Mouse (Mus musculus) forebrain, embryonic 15.5 days (tissue): ENCODE measurements at regions not wholly inside any gene's neighbourhood (a gene's known extent, or its start where the extent isn't known, plus 50 kb on each side); places are given as distances from the start of the nearest gene placed in this dataset.

ENCODE experiments used
- ATAC-seq: fragments of 200-750 bp; cut with Nextera tagmentation; replicated peaks from 2 replicates; pipeline ENCODE4 v1.8.0; 2017; ENCODE audit warnings: mild to moderate bottlenecking, moderate TSS enrichment, moderate library complexity
- H3K27ac ChIP-seq: fragments of 300-500 bp; sonication (generic); replicated peaks from 2 replicates; pipeline ENCODE4 v1.5.1; 2015; ENCODE audit warnings: mild to moderate bottlenecking, inconsistent platforms
- H3K27me3 ChIP-seq: fragments of 300-500 bp; sonication (generic); 2 replicates; pipeline ENCODE4 v1.6.1; 2015; ENCODE audit warnings: inconsistent platforms
- H3K36me3 ChIP-seq: fragments of 300-500 bp; sonication (generic); 2 replicates; pipeline ENCODE4 v1.6.1; 2015; ENCODE audit warnings: mild to moderate bottlenecking, inconsistent platforms
- H3K4me1 ChIP-seq: fragments of 300-500 bp; sonication (generic); 2 replicates; pipeline ENCODE4 v1.6.1; 2015; ENCODE audit warnings: inconsistent platforms
- H3K4me2 ChIP-seq: fragments of 300-500 bp; sonication (generic); replicated peaks from 2 replicates; pipeline ENCODE4 v1.6.1; 2015; ENCODE audit warnings: mild to moderate bottlenecking, inconsistent platforms
- H3K4me3 ChIP-seq: fragments of 300-500 bp; sonication (generic); 2 replicates; pipeline ENCODE4 v1.5.1; 2015; ENCODE audit warnings: mild to moderate bottlenecking, inconsistent platforms
- H3K9ac ChIP-seq: fragments of 300-500 bp; sonication (generic); replicated peaks from 2 replicates; pipeline ENCODE4 v1.6.1; 2015; ENCODE audit warnings: mild to moderate bottlenecking, inconsistent platforms
- H3K9me3 ChIP-seq: fragments of 300-500 bp; sonication (generic); 2 replicates; pipeline ENCODE4 v1.6.1; 2016; ENCODE audit warnings: inconsistent platforms
- WGBS: fragments of 180-500 bp; shearing (Covaris S2); methylation state at CpG from one replicate; pipeline ENCODE4 v1.1.7; 2015; ENCODE audit warnings: mixed read lengths; 5-methylcytosine and 5-hydroxymethylcytosine counted together

DNA sequence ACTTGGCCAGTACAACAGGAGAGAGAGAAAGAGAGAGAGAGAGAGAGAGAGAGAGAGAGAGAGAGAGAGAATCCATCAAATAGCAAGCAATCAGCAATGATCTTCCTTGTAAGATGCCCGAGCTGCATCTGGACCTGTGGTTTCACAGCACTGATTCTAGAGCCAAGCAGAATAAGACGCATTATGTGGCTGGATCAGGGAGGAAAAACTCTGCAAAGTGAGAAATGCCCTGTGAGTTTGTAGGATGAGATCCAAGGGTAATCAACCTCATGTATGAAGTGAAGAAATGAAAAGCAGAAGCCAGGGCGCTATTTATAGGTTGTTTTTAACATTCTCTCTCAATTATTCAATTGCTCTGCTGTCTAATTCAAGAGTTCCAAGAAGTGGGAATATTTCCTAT is 339.3 kb upstream of the Maf start:
- no peak for ATAC-seq
- Histone ChIP-seq H3K9ac (no peak overlapping the region), H3K36me3 (no peaks in the 10 kb centered on the region), H3K27ac (no peak overlapping the region), H3K9me3 (no peaks in the 10 kb centered on the region), H3K4me3 (no peak overlapping the region), H3K4me1 (no peaks in the 10 kb centered on the region), H3K27me3 (no peaks in the 10 kb centered on the region), H3K4me2 (no peak overlapping the region)
- WGBS = 85% methylated on average over 3 of the region's 3 CpGs

DNA sequence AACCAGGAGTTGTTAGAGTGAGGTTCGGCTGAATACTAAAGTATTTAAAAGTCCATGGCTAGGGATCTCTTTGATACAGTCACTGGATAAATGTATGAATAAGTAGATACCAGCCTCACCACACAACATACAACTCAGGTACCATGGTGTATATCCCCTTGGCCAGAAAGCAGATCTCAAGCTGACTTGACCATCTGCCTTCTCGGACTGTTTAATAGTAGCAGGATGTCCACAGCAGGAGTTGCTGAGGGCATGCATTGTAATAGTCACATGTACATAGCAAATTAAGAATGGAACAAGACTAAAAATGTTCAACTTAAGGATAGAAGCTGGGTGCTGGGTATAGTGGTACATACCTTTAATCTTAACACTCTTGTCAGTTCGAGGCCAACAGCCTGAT is 337.9 kb upstream of the Maf start:
- Histone ChIP-seq H3K27ac (no peak overlapping the region), H3K4me1 (no peaks in the 10 kb centered on the region), H3K4me2 (no peak overlapping the region), H3K27me3 (no peaks in the 10 kb centered on the region), H3K9me3 (no peaks in the 10 kb centered on the region), H3K4me3 (no peak overlapping the region), H3K36me3 (no peaks in the 10 kb centered on the region), H3K9ac (no peak overlapping the region)
- 88% methylated on average over 3 of the region's 3 CpGs for WGBS
- ATAC-seq = no peak

GRCm38 (mm10) chr8:116043381-116043780 is 335.8 kb upstream of the Maf start:
- Histone ChIP-seq H3K9ac (no peak overlapping the region), H3K27ac (no peak overlapping the region), H3K4me3 (no peak overlapping the region), H3K27me3 (no peaks in the 10 kb centered on the region), H3K36me3 (no peaks in the 10 kb centered on the region), H3K9me3 (no peaks in the 10 kb centered on the region), H3K4me1 (no peaks in the 10 kb centered on the region), H3K4me2 (no peak overlapping the region)
- WGBS = 88% methylated on average over 4 of the region's 4 CpGs
- ATAC-seq = no peak

DNA sequence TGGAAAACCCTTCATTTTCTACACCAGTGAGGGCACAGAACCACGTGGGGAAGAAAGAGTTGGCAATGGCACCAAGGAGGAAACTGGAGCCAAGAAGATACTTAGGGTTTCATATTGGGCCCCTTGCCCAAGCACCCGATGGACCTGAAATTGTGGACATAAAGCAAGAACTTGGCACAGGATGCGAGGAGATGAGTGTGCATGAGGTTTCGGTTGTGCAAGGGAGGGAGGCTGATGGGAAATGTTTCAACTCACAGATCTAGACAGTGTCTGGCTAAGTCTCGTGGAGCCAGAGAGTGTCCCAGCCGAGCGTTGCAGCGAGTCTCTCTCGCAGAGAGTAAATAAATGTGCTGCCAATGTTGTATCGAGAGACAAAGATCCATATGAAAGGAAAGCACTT is 323.4 kb upstream of the Maf start:
- no peak for ATAC-seq
- H3K27me3 ChIP-seq = no peaks in the 10 kb centered on the region
- no peak overlapping the region for H3K4me2 ChIP-seq
- 81% methylated on average over 10 of the region's 10 CpGs for WGBS
- H3K4me3 ChIP-seq = no peak overlapping the region
- H3K9me3 ChIP-seq = no peaks in the 10 kb centered on the region
- no peak overlapping the region for H3K9ac ChIP-seq
- no peaks in the 10 kb centered on the region for H3K36me3 ChIP-seq
- no peak overlapping the region for H3K27ac ChIP-seq
- H3K4me1 ChIP-seq = no peaks in the 10 kb centered on the region

- Histone ChIP-seq H3K9me3 (no peaks in the 10 kb centered on the region), H3K27me3 (no peaks in the 10 kb centered on the region), H3K36me3 (no peaks in the 10 kb centered on the region), H3K4me1 (no peaks in the 10 kb centered on the region), H3K4me3 (no peak overlapping the region), H3K4me2 (no peak overlapping the region), H3K9ac (no peak overlapping the region), H3K27ac (no peak overlapping the region)
- 79% methylated on average over 2 of the region's 2 CpGs for WGBS
- ATAC-seq = no peak
These were observed 317.7 kb upstream of the Maf start for GRCm38 (mm10) chr8:116025321-116025720.

DNA sequence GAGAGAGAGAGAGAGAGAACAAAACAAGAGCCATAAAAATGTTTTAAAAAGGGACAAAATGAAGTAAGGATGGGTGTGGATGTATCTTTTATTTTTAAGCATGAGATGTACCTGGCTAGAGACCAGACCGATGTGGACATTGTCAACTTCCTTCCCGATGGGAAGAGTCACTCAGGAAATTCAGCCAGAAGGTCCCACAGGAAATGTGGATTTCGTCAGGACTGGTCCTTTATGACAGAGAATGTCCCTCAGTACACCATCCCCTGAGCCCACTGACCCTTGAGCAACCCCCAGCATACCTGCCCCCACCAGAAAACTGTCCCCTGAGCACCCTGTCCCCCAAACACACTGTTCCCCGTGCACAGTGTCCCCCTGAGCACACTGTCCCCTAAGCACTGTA is 317.2 kb upstream of the Maf start:
- 84% methylated on average over 4 of the region's 4 CpGs for WGBS
- H3K4me3 ChIP-seq = no peak overlapping the region
- H3K9me3 ChIP-seq = no peaks in the 10 kb centered on the region
- no peaks in the 10 kb centered on the region for H3K27me3 ChIP-seq
- H3K27ac ChIP-seq = no peak overlapping the region
- no peak overlapping the region for H3K9ac ChIP-seq
- no peak for ATAC-seq
- no peaks in the 10 kb centered on the region for H3K36me3 ChIP-seq
- H3K4me2 ChIP-seq = no peak overlapping the region
- H3K4me1 ChIP-seq = no peaks in the 10 kb centered on the region

- H3K4me2 ChIP-seq = no peak overlapping the region
- ATAC-seq = no peak
- no peaks in the 10 kb centered on the region for H3K27me3 ChIP-seq
These were observed 314.1 kb upstream of the Maf start for GRCm38 (mm10) chr8:116021691-116022090.

DNA sequence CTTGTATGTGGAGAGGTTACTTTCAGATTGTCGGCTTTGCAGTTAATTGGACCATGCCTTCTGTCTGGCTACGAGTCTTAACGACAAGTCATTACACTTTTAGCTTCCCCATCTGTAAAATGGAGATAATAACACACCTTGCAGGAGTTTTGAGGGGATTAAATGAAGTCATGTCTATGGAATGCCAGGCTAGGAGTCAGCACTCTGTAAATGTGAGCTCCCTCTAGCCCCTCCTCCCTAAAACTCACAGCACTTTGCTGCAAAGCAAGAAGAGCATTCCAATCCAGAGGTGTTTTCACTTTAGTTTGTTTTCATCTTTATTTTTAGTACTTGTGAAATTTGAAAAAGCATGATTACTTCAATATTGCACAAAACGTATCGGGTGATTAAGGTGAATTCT is 287.7 kb upstream of the Maf start:
- H3K9ac ChIP-seq = no peak overlapping the region
- H3K27ac ChIP-seq = no peak overlapping the region
- H3K4me1 ChIP-seq = no peaks in the 10 kb centered on the region
- no peak overlapping the region for H3K4me2 ChIP-seq
- H3K36me3 ChIP-seq = no peaks in the 10 kb centered on the region
- no peaks in the 10 kb centered on the region for H3K9me3 ChIP-seq
- no peaks in the 10 kb centered on the region for H3K27me3 ChIP-seq
- WGBS = 56% methylated on average over 5 of the region's 5 CpGs
- H3K4me3 ChIP-seq = no peak overlapping the region
- no peak for ATAC-seq

More at GRCm38 (mm10) chr8:116021691-116022090, 314.1 kb upstream of the Maf start:
- H3K4me1 ChIP-seq = no peaks in the 10 kb centered on the region
- no peak overlapping the region for H3K27ac ChIP-seq
- H3K9me3 ChIP-seq = no peaks in the 10 kb centered on the region
- no peak overlapping the region for H3K4me3 ChIP-seq
- H3K9ac ChIP-seq = no peak overlapping the region
- no peaks in the 10 kb centered on the region for H3K36me3 ChIP-seq

GRCm38 (mm10) chr8:115991989-115992388 is 284.4 kb upstream of the Maf start:
- H3K4me3 ChIP-seq = no peak overlapping the region
- H3K27me3 ChIP-seq = no peaks in the 10 kb centered on the region
- no peaks in the 10 kb centered on the region for H3K4me1 ChIP-seq
- H3K9me3 ChIP-seq = no peaks in the 10 kb centered on the region
- WGBS = 76% methylated on average over 6 of the region's 6 CpGs
- no peaks in the 10 kb centered on the region for H3K36me3 ChIP-seq
- no peak overlapping the region for H3K9ac ChIP-seq
- no peak overlapping the region for H3K27ac ChIP-seq
- ATAC-seq = no peak
- H3K4me2 ChIP-seq = no peak overlapping the region

DNA sequence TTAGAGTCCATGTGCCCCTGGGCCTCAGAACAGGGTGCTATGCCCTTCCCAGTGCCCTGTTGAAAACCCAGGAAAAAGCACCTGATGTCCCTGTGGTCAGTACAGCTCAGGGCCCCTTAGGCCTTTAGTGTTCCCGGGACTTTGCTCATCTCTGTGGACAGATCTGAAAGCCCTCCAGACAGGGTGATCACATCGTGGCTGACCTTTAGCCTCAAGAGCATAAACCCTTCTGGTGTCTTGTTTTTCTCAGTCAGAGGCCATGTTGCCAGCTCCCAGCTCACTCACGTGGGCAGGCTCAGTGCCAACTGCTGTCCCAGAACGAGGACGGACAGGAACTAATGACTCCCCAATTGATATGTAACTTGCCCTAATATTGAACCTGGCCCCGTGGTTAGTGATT is 275.8 kb upstream of the Maf start:
- no peak overlapping the region for H3K4me2 ChIP-seq
- H3K9ac ChIP-seq = no peak overlapping the region
- H3K27me3 ChIP-seq = no peaks in the 10 kb centered on the region
- H3K36me3 ChIP-seq = no peaks in the 10 kb centered on the region
- H3K9me3 ChIP-seq = no peaks in the 10 kb centered on the region
- no peak for ATAC-seq
- no peak overlapping the region for H3K4me3 ChIP-seq
- WGBS = 75% methylated on average over 6 of the region's 6 CpGs
- H3K27ac ChIP-seq = no peak overlapping the region
- H3K4me1 ChIP-seq = no peaks in the 10 kb centered on the region

GRCm38 (mm10) chr8:115982326-115982725 is 274.7 kb upstream of the Maf start:
- Histone ChIP-seq H3K27ac (no peak overlapping the region), H3K4me3 (no peak overlapping the region), H3K4me1 (0 out of 2 replicates have a peak, but pooled peaks cover under 1% of the 10 kb centered on the region), H3K9ac (no peak overlapping the region), H3K9me3 (no peaks in the 10 kb centered on the region), H3K27me3 (no peaks in the 10 kb centered on the region), H3K4me2 (no peak overlapping the region), H3K36me3 (no peaks in the 10 kb centered on the region)
- WGBS = 77% methylated on average over 3 of the region's 3 CpGs
- ATAC-seq = no peak

GRCm38 (mm10) chr8:115981426-115981825 is 273.8 kb upstream of the Maf start:
- no peak overlapping the region for H3K9ac ChIP-seq
- H3K4me2 ChIP-seq = no peak overlapping the region
- no peak overlapping the region for H3K4me3 ChIP-seq
- H3K9me3 ChIP-seq = no peaks in the 10 kb centered on the region
- ATAC-seq = no peak
- no peaks in the 10 kb centered on the region for H3K27me3 ChIP-seq
- peaks cover 5% of the 10 kb centered on the region; the same call in 1 of the 2 replicates for H3K4me1 ChIP-seq
- WGBS = 88% methylated on average over 7 of the region's 7 CpGs
- H3K36me3 ChIP-seq = no peaks in the 10 kb centered on the region
- H3K27ac ChIP-seq = no peak overlapping the region

- no peaks in the 10 kb centered on the region for H3K36me3 ChIP-seq
- H3K9me3 ChIP-seq = no peaks in the 10 kb centered on the region
- 93% methylated on average over 3 of the region's 3 CpGs for WGBS
These were observed 273.0 kb upstream of the Maf start for GRCm38 (mm10) chr8:115980616-115981015.

More at GRCm38 (mm10) chr8:115980616-115981015, 273.0 kb upstream of the Maf start:
- ATAC-seq = no peak
- Histone ChIP-seq H3K4me1 (peaks cover 5% of the 10 kb centered on the region; the same call in 1 of the 2 replicates), H3K4me3 (no peak overlapping the region), H3K27me3 (no peaks in the 10 kb centered on the region), H3K27ac (no peak overlapping the region), H3K9ac (no peak overlapping the region), H3K4me2 (no peak overlapping the region)
